Comparison of ENCODE assay signal across 20 mouse cellular contexts in the genomic region with DNA sequence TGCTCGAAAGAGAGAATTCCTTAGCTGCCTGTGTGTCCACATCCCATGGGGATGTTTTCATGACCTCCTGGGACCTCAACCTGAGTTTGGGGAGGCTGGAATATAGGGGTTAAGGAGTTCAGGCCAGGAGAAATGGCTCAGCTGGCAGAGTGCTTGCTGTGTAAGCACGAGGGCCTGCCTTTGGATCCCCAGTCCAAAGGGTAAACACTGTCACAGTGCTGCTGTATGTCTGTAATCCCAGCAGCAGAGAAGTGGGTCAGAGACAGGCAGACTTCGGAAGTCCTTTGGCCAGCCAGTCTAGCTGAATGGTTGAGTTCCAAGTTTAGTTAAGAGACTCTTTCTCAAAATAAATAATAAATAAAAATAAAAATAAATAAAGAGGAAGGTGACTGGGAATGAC. TPM values are rescaled to one million over a fixed set of nuclear protein-coding genes. Genes with fewer than 3 reads are reported as not detected.
DNase-seq lines count a peak whose midpoint lies in the region; ATAC-seq and TF ChIP-seq lines count a peak whose summit lies in the region.
"Had no signal": no experiment of that assay in that cellular context is flagged by ENCODE, and none has a peak within 500 bp of the region (broad histone marks: within the 10 kb centered on the region; RNA-seq: fewer than 3 reads in every experiment).

No protein-coding gene starts in this region.

- no peak overlapping the region for H3K9ac ChIP-seq in intestine, postnatal 0 days (ENCODE audit: low read depth, low read length)
- H3K9ac ChIP-seq in intestine, embryonic 15.5 days = no peak overlapping the region
- H3K9ac ChIP-seq in liver, postnatal 0 days (replicated peaks) = no peak overlapping the region
- H3K9ac ChIP-seq: embryonic facial prominence, embryonic 15.5 days; forebrain, embryonic 12.5 days; hindbrain, embryonic 14.5 days; limb, embryonic 15.5 days; neural tube, embryonic 13.5 days had no signal

- no peak overlapping the region for H3K4me2 ChIP-seq in intestine, postnatal 0 days (replicated peaks; ENCODE audit: low read depth)
- H3K4me2 ChIP-seq in intestine, embryonic 15.5 days (replicated peaks) = no peak overlapping the region
- no peak overlapping the region for H3K4me2 ChIP-seq in liver, postnatal 0 days (ENCODE audit: low read depth, low read length)
- H3K4me2 ChIP-seq: embryonic facial prominence, embryonic 15.5 days; forebrain, embryonic 12.5 days; heart, embryonic 11.5 days; hindbrain, embryonic 14.5 days; limb, embryonic 15.5 days; midbrain, embryonic 11.5 days; neural tube, embryonic 13.5 days had no signal

- H3K4me3 ChIP-seq in intestine, postnatal 0 days (ENCODE audit: low read depth, low read length) = no peak overlapping the region
- H3K4me3 ChIP-seq in intestine, embryonic 15.5 days (replicated peaks) = no peak overlapping the region
- no peak overlapping the region for H3K4me3 ChIP-seq in liver, postnatal 0 days (ENCODE audit: low read depth, low read length)
- H3K4me3 ChIP-seq: embryonic facial prominence, embryonic 15.5 days; forebrain, embryonic 12.5 days; limb, embryonic 15.5 days; neural tube, embryonic 13.5 days had no signal

- H3K27ac ChIP-seq in intestine, postnatal 0 days (ENCODE audit: low read depth, low read length) = no peak overlapping the region
- no peak overlapping the region for H3K27ac ChIP-seq in intestine, embryonic 15.5 days
- H3K27ac ChIP-seq in liver, postnatal 0 days (ENCODE audit: low read depth) = peak overlapping the region; percentile 41
- H3K27ac ChIP-seq: embryonic facial prominence, embryonic 15.5 days; forebrain, embryonic 12.5 days; hindbrain, embryonic 14.5 days; limb, embryonic 15.5 days; macrophage; neural tube, embryonic 13.5 days; stomach, postnatal 0 days had no signal

- 0 out of 2 replicates have a peak, but pooled peaks have one; percentile 47 for ATAC-seq in intestine, postnatal 0 days
- ATAC-seq in intestine, embryonic 15.5 days = no peak
- peak; percentile 79 for ATAC-seq in liver, postnatal 0 days
- ATAC-seq in frontal cortex, adult (ENCODE audit: low TSS enrichment) = no peak
- ATAC-seq: activated CD4-positive, CD25-positive, alpha-beta regulatory T cell, adult 4 months had no signal

- no peaks in the 10 kb centered on the region for H3K4me1 ChIP-seq in intestine, postnatal 0 days (replicated peaks; ENCODE audit: control insufficient read depth, insufficient read depth, low read length)
- no peaks in the 10 kb centered on the region for H3K4me1 ChIP-seq in intestine, embryonic 15.5 days (replicated peaks)
- peaks cover 6% of the 10 kb centered on the region for H3K4me1 ChIP-seq in liver, postnatal 0 days (ENCODE audit: insufficient read depth)
- H3K4me1 ChIP-seq: embryonic facial prominence, embryonic 15.5 days had no signal

- no peaks in the 10 kb centered on the region for H3K9me3 ChIP-seq in intestine, postnatal 0 days (ENCODE audit: control insufficient read depth)
- no peaks in the 10 kb centered on the region for H3K9me3 ChIP-seq in intestine, embryonic 15.5 days
- no peaks in the 10 kb centered on the region for H3K9me3 ChIP-seq in liver, postnatal 0 days (ENCODE audit: low read length)
- H3K9me3 ChIP-seq: embryonic facial prominence, embryonic 15.5 days; forebrain, embryonic 12.5 days; limb, embryonic 15.5 days; neural tube, embryonic 13.5 days had no signal

- TF ChIP-seq EP300 in liver, postnatal 0 days (IDR thresholded peaks at IDR 0.05; ENCODE audit: low read depth) = no peak

- DNase-seq in kidney, adult 8-10 months = peak; percentile 79 to 80
- DNase-seq in kidney, postnatal 36 days = peak; percentile 80 to 83
- DNase-seq in liver, postnatal 0 days = peak; percentile 43
- DNase-seq in urinary bladder, postnatal 4 days (ENCODE audit: low spot score in 2 of 2) = no peak
- DNase-seq: gastrocnemius, postnatal 36 days; right cerebral cortex, postnatal 14 days had no signal

- 28% methylated on average over 3 of the region's 3 CpGs for WGBS in intestine, postnatal 0 days
- WGBS in intestine, embryonic 15.5 days = 37% methylated on average over 3 of the region's 3 CpGs
- 48% methylated on average over 3 of the region's 3 CpGs for WGBS in liver, postnatal 0 days (ENCODE audit: insufficient replicate concordance)

- no peak for TF ChIP-seq CTCF in intestine, postnatal 0 days (IDR thresholded peaks at IDR 0.05; ENCODE audit: low read depth)
- no peak for TF ChIP-seq CTCF in liver, postnatal 0 days (IDR thresholded peaks at IDR 0.05; ENCODE audit: low read depth)

- no peaks in the 10 kb centered on the region for H3K27me3 ChIP-seq in intestine, postnatal 0 days (replicated peaks; ENCODE audit: control insufficient read depth, insufficient read depth, low read length)
- H3K27me3 ChIP-seq in intestine, embryonic 15.5 days (replicated peaks) = no peaks in the 10 kb centered on the region
- H3K27me3 ChIP-seq in liver, postnatal 0 days (ENCODE audit: insufficient read depth, low read length) = no peaks in the 10 kb centered on the region
- H3K27me3 ChIP-seq: embryonic facial prominence, embryonic 15.5 days; limb, embryonic 15.5 days; Patski had no signal

- no peaks in the 10 kb centered on the region for H3K36me3 ChIP-seq in intestine, postnatal 0 days (ENCODE audit: control insufficient read depth, insufficient read depth)
- H3K36me3 ChIP-seq in intestine, embryonic 15.5 days = no peaks in the 10 kb centered on the region
- H3K36me3 ChIP-seq in liver, postnatal 0 days (replicated peaks; ENCODE audit: insufficient read depth, low read length) = no peaks in the 10 kb centered on the region
- H3K36me3 ChIP-seq: embryonic facial prominence, embryonic 15.5 days; forebrain, embryonic 12.5 days; limb, embryonic 15.5 days; neural tube, embryonic 13.5 days had no signal

RNA-seq across cellular contexts. Expression of gene Ephb1, which starts 48.2 kb away (rescaled TPM):
- 1.3 and 1.4 TPM in 2 replicates for polyA plus RNA-seq in intestine, postnatal 0 days (2015; fragmentation: Nextera tagmentation; extraction: Ambion mirVana)
- 6.6 and 7.4 TPM in 2 replicates for polyA plus RNA-seq in intestine, embryonic 15.5 days (2015; fragmentation: Nextera tagmentation; extraction: Ambion mirVana)
- polyA plus RNA-seq in liver, postnatal 0 days (2015; fragmentation: Nextera tagmentation; extraction: Ambion mirVana) = 0.24 and 0.28 TPM in 2 replicates
- polyA plus RNA-seq: activated CD4-positive, CD25-positive, alpha-beta regulatory T cell, adult 4 months; macrophage had no signal

Comparison
In these comparisons a context has a peak if more than half of its experiments do, and no peak if none do; other contexts are left out.
1. ATAC-seq: peak in intestine, postnatal 0 days (single experiment) and liver, postnatal 0 days (single experiment); none in intestine, embryonic 15.5 days (single experiment) and frontal cortex, adult (single experiment).
2. DNase-seq: peak in kidney, adult 8-10 months (2 of 2), kidney, postnatal 36 days (2 of 2) and liver, postnatal 0 days (single experiment); none in urinary bladder, postnatal 4 days (0 of 2).